Mouse (Mus musculus) intestine, embryonic 16.5 days (tissue): ENCODE data around the gene Coq5. TPM values are rescaled to one million over a fixed set of nuclear protein-coding genes. Genes with fewer than 3 reads are reported as not detected.

Experiments used
- ATAC-seq: fragments of 200-750 bp; cut with Nextera tagmentation; 2 replicates; pipeline ENCODE4 v1.8.0; 2017; ENCODE audit warnings: moderate TSS enrichment, moderate library complexity
- H3K27ac ChIP-seq: fragments of 300-500 bp; sonication (generic); 2 replicates; pipeline ENCODE4 v1.5.1; 2014; ENCODE audit warnings: mild to moderate bottlenecking, low read length
- H3K27me3 ChIP-seq: fragments of 300-500 bp; sonication (generic); replicated peaks from 2 replicates; pipeline ENCODE4 v1.6.1; 2014; ENCODE audit warnings: low read length, control low read depth, mixed read lengths; ENCODE audit not compliant: control insufficient read depth, insufficient read depth
- H3K36me3 ChIP-seq: fragments of 300-500 bp; sonication (generic); 2 replicates; pipeline ENCODE4 v1.6.1; 2014; ENCODE audit warnings: low read length, control low read depth; ENCODE audit not compliant: control insufficient read depth, insufficient read depth
- H3K4me1 ChIP-seq: fragments of 300-500 bp; sonication (generic); 2 replicates; pipeline ENCODE4 v1.6.1; 2014; ENCODE audit warnings: low read length, control low read depth, mixed read lengths; ENCODE audit not compliant: control insufficient read depth, insufficient read depth
- H3K4me2 ChIP-seq: fragments of 300-500 bp; sonication (generic); 2 replicates; pipeline ENCODE4 v1.6.1; 2014; ENCODE audit warnings: low read depth, low read length, control low read depth
- H3K4me3 ChIP-seq: fragments of 300-500 bp; sonication (generic); 2 replicates; pipeline ENCODE4 v1.5.1; 2014; ENCODE audit warnings: mild to moderate bottlenecking, low read length
- H3K9ac ChIP-seq: fragments of 300-500 bp; sonication (generic); 2 replicates; pipeline ENCODE4 v1.6.1; 2014; ENCODE audit warnings: low read depth, low read length
- H3K9me3 ChIP-seq: fragments of 300-500 bp; sonication (generic); 2 replicates; pipeline ENCODE4 v1.6.1; 2016; ENCODE audit warnings: low read length, control low read depth; ENCODE audit not compliant: control insufficient read depth
- WGBS: fragments of 180-500 bp; shearing (Covaris S2); extraction: QIAGEN DNeasy Blood & Tissue Kit; methylation state at CpG from one replicate; pipeline ENCODE4 v1.1.7; 2014; 5-methylcytosine and 5-hydroxymethylcytosine counted together
- polyA plus RNA-seq: library from polyadenylated mRNA; unstranded; fragments of >200 nt; fragmentation: Nextera tagmentation; extraction: Ambion mirVana; gene quantifications from 2 replicates; pipeline ENCODE4 v1.2.1, GENCODE M21; 2015

Coq5 gene
- polyA plus RNA-seq, 1 experiment from 2014 or later, result 72.9 TPM

DNA sequence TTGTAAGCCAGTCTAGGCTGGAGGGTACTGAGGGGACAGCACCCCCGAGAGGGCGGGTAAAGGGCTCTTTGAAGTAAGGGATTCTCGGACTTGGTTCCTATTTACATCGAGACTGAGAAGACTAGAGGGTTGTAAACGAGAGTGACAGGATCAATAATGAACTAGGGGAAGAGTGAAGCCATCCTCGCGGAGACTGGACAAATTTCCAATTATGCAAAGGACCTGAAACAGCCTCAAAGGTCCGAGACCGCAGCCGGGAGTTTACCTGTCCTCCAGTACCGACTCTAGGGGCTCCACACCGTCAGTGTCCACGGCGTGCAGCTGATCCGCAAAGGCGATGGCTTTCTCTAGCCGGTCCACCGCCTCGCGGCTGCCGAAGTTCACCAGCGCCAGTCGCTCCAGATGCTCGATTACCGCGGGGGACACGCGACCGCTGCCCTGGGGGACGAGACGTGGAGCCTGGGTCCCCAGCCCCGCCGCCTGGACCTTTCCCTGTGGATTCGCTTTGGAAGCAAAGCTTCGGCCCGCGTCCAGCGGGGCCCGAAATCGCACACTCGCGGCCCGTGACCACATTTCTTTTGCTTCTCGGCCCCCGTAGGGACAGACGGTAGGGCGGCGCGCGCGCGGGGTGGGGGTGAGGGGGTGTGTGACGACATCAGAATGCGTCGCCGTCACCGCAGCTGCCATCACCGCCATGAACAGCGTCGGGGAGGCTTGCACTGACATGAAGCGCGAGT lies 61.3 kb downstream of the Coq5 start, which contains the start of the genes Gatc and Triap1:
Gene Gatc, minus strand, starts transcription at position 602 of the 737 bp plus-strand sequence.
Gene Triap1, plus strand, starts transcription at position 649 of the 737 bp plus-strand sequence.
- peak within 1 kb of the TSS; percentile 73 for H3K4me2 ChIP-seq
- peaks cover 20% of the 10 kb centered on the region for H3K36me3 ChIP-seq
- H3K4me1 ChIP-seq, result peaks cover 10% of the 10 kb centered on the region
- peak within 1 kb of the TSS; percentile 94 for H3K4me3 ChIP-seq
- H3K9me3 ChIP-seq, result no peaks in the 10 kb centered on the region
- H3K9ac ChIP-seq, result peak within 1 kb of the TSS; percentile 96
- no peaks in the 10 kb centered on the region for H3K27me3 ChIP-seq
- under 1% methylated on average over 62 of the region's 62 CpGs for WGBS
- peak within 1 kb of the TSS; percentile 87 for H3K27ac ChIP-seq
- peak; percentile 94 for ATAC-seq

- Histone ChIP-seq H3K4me3 (peak overlapping the region; percentile 94), H3K9ac (peak overlapping the region; percentile 96), H3K36me3 (peaks cover 20% of the 10 kb centered on the region), H3K9me3 (no peaks in the 10 kb centered on the region), H3K4me2 (peak overlapping the region; percentile 73), H3K27me3 (no peaks in the 10 kb centered on the region), H3K27ac (peak overlapping the region; percentile 60), H3K4me1 (peaks cover 10% of the 10 kb centered on the region)
- 11% methylated on average over 36 of the region's 36 CpGs for WGBS
- ATAC-seq, result peak; percentile 50
These were observed 62.1 kb downstream of the Coq5 start for GRCm38 (mm10) chr5:115341314-115342165.

Other genes starting within 250 kb of the Coq5 start
- gene Gm10401, start 181.4 kb upstream of the Coq5 start, polyA plus RNA-seq, result 17.6 and 22.0 TPM in 2 replicates
- 150 and 162 TPM in 2 replicates for gene Acads, start 160.3 kb upstream of the Coq5 start, polyA plus RNA-seq
- gene Unc119b, start 144.7 kb upstream of the Coq5 start, polyA plus RNA-seq, result 22.1 and 23.2 TPM in 2 replicates
- gene Mlec, start 121.5 kb upstream of the Coq5 start, polyA plus RNA-seq, result 68.5 and 82.4 TPM in 2 replicates
- 0.80 and 1.2 TPM in 2 replicates for gene Cabp1, start 85.3 kb upstream of the Coq5 start, polyA plus RNA-seq
- 124 and 141 TPM in 2 replicates for gene Pop5, start 43.8 kb upstream of the Coq5 start, polyA plus RNA-seq
- 90.4 and 92.6 TPM in 2 replicates for gene Rnf10, start 6.8 kb upstream of the Coq5 start, polyA plus RNA-seq
- 1,024 and 1,116 TPM in 2 replicates for gene Dynll1, start 21.3 kb downstream of the Coq5 start, polyA plus RNA-seq
- gene Srsf9, start 47.5 kb downstream of the Coq5 start, polyA plus RNA-seq, result 67.9 and 121 TPM in 2 replicates
- 23.4 and 23.9 TPM in 2 replicates for gene Gatc, start 61.5 kb downstream of the Coq5 start, polyA plus RNA-seq
- gene Triap1, start 61.6 kb downstream of the Coq5 start, polyA plus RNA-seq, result 62.0 and 67.4 TPM in 2 replicates
- 1,462 and 1,500 TPM in 2 replicates for gene Cox6a1, start 69.3 kb downstream of the Coq5 start, polyA plus RNA-seq
- gene Msi1, start 149.9 kb downstream of the Coq5 start, polyA plus RNA-seq, result 3.0 and 4.5 TPM in 2 replicates
- gene Pla2g1b, start 186.6 kb downstream of the Coq5 start, polyA plus RNA-seq, result 1.2 and 1.3 TPM in 2 replicates
- 20.4 and 23.1 TPM in 2 replicates for gene Sirt4, start 205.1 kb downstream of the Coq5 start, polyA plus RNA-seq
- gene Pxn, start 227.0 kb downstream of the Coq5 start, polyA plus RNA-seq, result 71.9 and 88.2 TPM in 2 replicates